Mouse (Mus musculus): ENCODE measurements around the gene Car8. TPM values are rescaled to one million over a fixed set of nuclear protein-coding genes. Genes with fewer than 3 reads are reported as not detected.

Car8 gene
- polyA plus RNA-seq, 1 experiment: 2.9 TPM

GRCm38 (mm10) chr4:8218941-8219340 lies 19.9 kb downstream of the Car8 start:
- TF ChIP-seq CTCF (IDR thresholded peaks at IDR 0.05; ENCODE audit: borderline replicate concordance, extremely low read depth, insufficient read depth, insufficient read length): no peak
- TF ChIP-seq POLR2A (IDR thresholded peaks at IDR 0.05; ENCODE audit: borderline replicate concordance, extremely low read depth, insufficient read depth, insufficient read length, poor library complexity, severe bottlenecking): no peak
- no peak for DNase-seq (ENCODE audit: low read depth)

- TF ChIP-seq CTCF (IDR thresholded peaks at IDR 0.05; ENCODE audit: borderline replicate concordance, extremely low read depth, insufficient read depth, insufficient read length): no peak
- TF ChIP-seq POLR2A (IDR thresholded peaks at IDR 0.05; ENCODE audit: borderline replicate concordance, extremely low read depth, insufficient read depth, insufficient read length, poor library complexity, severe bottlenecking): no peak
- no peak for DNase-seq (ENCODE audit: low read depth)
Observed at GRCm38 (mm10) chr4:8218004-8218403, 20.8 kb downstream of the Car8 start.

GRCm38 (mm10) chr4:8217272-8217671 lies 21.6 kb downstream of the Car8 start:
- no peak for DNase-seq (ENCODE audit: low read depth)
- TF ChIP-seq POLR2A (IDR thresholded peaks at IDR 0.05; ENCODE audit: borderline replicate concordance, extremely low read depth, insufficient read depth, insufficient read length, poor library complexity, severe bottlenecking) (no peak), CTCF (IDR thresholded peaks at IDR 0.05; ENCODE audit: borderline replicate concordance, extremely low read depth, insufficient read depth, insufficient read length) (no peak)

GRCm38 (mm10) chr4:8216551-8216950 lies 22.3 kb downstream of the Car8 start:
- peak; percentile 36 for DNase-seq (ENCODE audit: low read depth)
- TF ChIP-seq POLR2A (IDR thresholded peaks at IDR 0.05; ENCODE audit: borderline replicate concordance, extremely low read depth, insufficient read depth, insufficient read length, poor library complexity, severe bottlenecking) (no peak), CTCF (IDR thresholded peaks at IDR 0.05; ENCODE audit: borderline replicate concordance, extremely low read depth, insufficient read depth, insufficient read length) (no peak)

GRCm38 (mm10) chr4:8213661-8214060 lies 25.2 kb downstream of the Car8 start:
- TF ChIP-seq CTCF (IDR thresholded peaks at IDR 0.05; ENCODE audit: borderline replicate concordance, extremely low read depth, insufficient read depth, insufficient read length) (no peak), POLR2A (IDR thresholded peaks at IDR 0.05; ENCODE audit: borderline replicate concordance, extremely low read depth, insufficient read depth, insufficient read length, poor library complexity, severe bottlenecking) (no peak)
- DNase-seq (ENCODE audit: low read depth): no peak

GRCm38 (mm10) chr4:8212873-8213569 lies 25.8 kb downstream of the Car8 start:
- TF ChIP-seq CTCF (IDR thresholded peaks at IDR 0.05; ENCODE audit: borderline replicate concordance, extremely low read depth, insufficient read depth, insufficient read length) (no peak), POLR2A (IDR thresholded peaks at IDR 0.05; ENCODE audit: borderline replicate concordance, extremely low read depth, insufficient read depth, insufficient read length, poor library complexity, severe bottlenecking) (no peak)
- DNase-seq (ENCODE audit: low read depth): no peak

GRCm38 (mm10) chr4:8210452-8210851 lies 28.4 kb downstream of the Car8 start:
- TF ChIP-seq POLR2A (IDR thresholded peaks at IDR 0.05; ENCODE audit: borderline replicate concordance, extremely low read depth, insufficient read depth, insufficient read length, poor library complexity, severe bottlenecking) (no peak), CTCF (IDR thresholded peaks at IDR 0.05; ENCODE audit: borderline replicate concordance, extremely low read depth, insufficient read depth, insufficient read length) (no peak)
- DNase-seq (ENCODE audit: low read depth): no peak

GRCm38 (mm10) chr4:8207924-8208323 lies 30.9 kb downstream of the Car8 start:
- no peak for DNase-seq (ENCODE audit: low read depth)
- TF ChIP-seq CTCF (IDR thresholded peaks at IDR 0.05; ENCODE audit: borderline replicate concordance, extremely low read depth, insufficient read depth, insufficient read length) (no peak), POLR2A (IDR thresholded peaks at IDR 0.05; ENCODE audit: borderline replicate concordance, extremely low read depth, insufficient read depth, insufficient read length, poor library complexity, severe bottlenecking) (no peak)

- TF ChIP-seq POLR2A (IDR thresholded peaks at IDR 0.05; ENCODE audit: borderline replicate concordance, extremely low read depth, insufficient read depth, insufficient read length, poor library complexity, severe bottlenecking) (no peak), CTCF (IDR thresholded peaks at IDR 0.05; ENCODE audit: borderline replicate concordance, extremely low read depth, insufficient read depth, insufficient read length) (no peak)
- DNase-seq (ENCODE audit: low read depth): no peak
Observed at GRCm38 (mm10) chr4:8206918-8207573, 31.8 kb downstream of the Car8 start.

- no peak for DNase-seq (ENCODE audit: low read depth)
- TF ChIP-seq POLR2A (IDR thresholded peaks at IDR 0.05; ENCODE audit: borderline replicate concordance, extremely low read depth, insufficient read depth, insufficient read length, poor library complexity, severe bottlenecking): no peak
- no peak for TF ChIP-seq CTCF (IDR thresholded peaks at IDR 0.05; ENCODE audit: borderline replicate concordance, extremely low read depth, insufficient read depth, insufficient read length)
Observed at GRCm38 (mm10) chr4:8205089-8205649, 33.7 kb downstream of the Car8 start.

- TF ChIP-seq POLR2A (IDR thresholded peaks at IDR 0.05; ENCODE audit: borderline replicate concordance, extremely low read depth, insufficient read depth, insufficient read length, poor library complexity, severe bottlenecking) (no peak), CTCF (IDR thresholded peaks at IDR 0.05; ENCODE audit: borderline replicate concordance, extremely low read depth, insufficient read depth, insufficient read length) (no peak)
- DNase-seq (ENCODE audit: low read depth): no peak
Observed at GRCm38 (mm10) chr4:8203367-8203766, 35.5 kb downstream of the Car8 start.
